Comparison of ENCODE assay signal across 8 mouse cellular contexts in the genomic region with DNA sequence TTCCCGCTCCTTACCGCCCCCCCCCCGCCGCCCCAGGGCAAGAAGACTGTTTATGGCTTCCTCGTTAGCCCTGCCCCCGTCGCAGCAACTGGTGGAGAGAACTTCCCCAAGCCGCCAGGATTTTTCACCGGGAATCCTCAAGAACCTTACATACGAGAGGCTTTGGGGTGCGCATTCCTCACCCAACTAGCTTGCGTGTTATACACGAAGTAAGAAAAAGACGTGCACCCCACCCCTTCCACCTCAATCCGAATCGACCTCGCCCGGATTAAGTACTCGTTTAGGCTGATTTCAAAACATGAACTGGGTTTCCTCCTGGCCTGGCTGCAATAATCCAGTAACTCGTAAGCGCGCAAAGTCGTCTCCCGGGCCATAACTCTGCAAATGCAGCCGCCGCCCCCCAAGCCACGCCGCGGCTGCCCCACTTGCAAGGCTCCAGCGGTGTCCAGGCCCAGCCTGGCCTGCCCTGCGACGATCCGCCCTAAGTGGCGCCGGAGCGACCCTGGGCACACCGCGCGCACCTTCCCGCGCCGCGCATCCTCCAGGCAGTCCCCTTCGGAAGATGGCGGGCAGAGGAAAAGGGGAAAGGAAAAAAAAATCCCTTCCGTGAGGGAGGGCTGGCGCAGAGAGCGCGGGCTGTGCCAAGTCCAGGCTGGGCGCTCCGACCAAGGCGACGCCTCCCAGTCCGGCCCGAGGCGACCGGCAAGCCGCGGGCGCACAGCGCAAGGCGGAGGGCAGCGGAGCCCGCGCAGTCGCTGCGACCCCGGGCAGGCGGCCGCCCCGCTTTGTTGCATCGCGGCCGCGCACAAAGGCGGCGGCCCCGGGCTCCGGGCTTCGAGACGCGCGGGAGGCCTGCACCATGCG. TPM values are rescaled to one million over a fixed set of nuclear protein-coding genes. Genes with fewer than 3 reads are reported as not detected.
A peak's percentile ranks its signal among the peaks of the same experiment; 100 is the strongest.
DNase-seq lines count a peak whose midpoint lies in the region; ATAC-seq and TF ChIP-seq lines count a peak whose summit lies in the region.

No protein-coding gene starts in this region.

- H3K9me3 ChIP-seq in lung, embryonic 14.5 days (ENCODE audit: low read depth, low read length): no peaks in the 10 kb centered on the region

- peak overlapping the region; percentile 97 for H3K4me2 ChIP-seq in lung, embryonic 14.5 days

- peak; percentile 39 for DNase-seq in ovary, postnatal 14 days (ENCODE audit: low spot score)
- no peak for DNase-seq in ovary, adult 18-20 months (ENCODE audit: low spot score)
- peak; percentile 67 to 70 for DNase-seq in cerebellum, postnatal 14 days
- peak; percentile 50 to 60 for DNase-seq in heart, adult 18-20 months
- peak; percentile 56 for DNase-seq in kidney, adult 2 months
- DNase-seq in lung, embryonic 14.5 days: peak; percentile 58
- peak; percentile 21 to 27 for DNase-seq in right cerebral cortex, adult 2 months (ENCODE audit: low spot score in 2 of 2)
- peak; percentile 52 for DNase-seq in yolk sac, embryonic 10.5 days (ENCODE audit: low spot score)

- H3K27me3 ChIP-seq in kidney, adult 2 months (replicated peaks; ENCODE audit: control insufficient read depth, insufficient read depth, low read length): no peaks in the 10 kb centered on the region
- no peaks in the 10 kb centered on the region for H3K27me3 ChIP-seq in lung, embryonic 14.5 days (ENCODE audit: insufficient read depth, low read length)

- TF ChIP-seq CTCF in kidney, adult 2 months (conservative IDR thresholded peaks at IDR 0.05; ENCODE audit: insufficient read depth, insufficient read length, low read depth, low read length): no peak
- no peak for TF ChIP-seq CTCF in lung, embryonic 14.5 days (IDR thresholded peaks at IDR 0.05; ENCODE audit: low read depth)

- peak overlapping the region; percentile 96 for H3K9ac ChIP-seq in lung, embryonic 14.5 days

- TF ChIP-seq POLR2A in kidney, adult 2 months (IDR thresholded peaks at IDR 0.05; ENCODE audit: low read depth, low read length): no peak

- H3K27ac ChIP-seq in kidney, adult 2 months (ENCODE audit: insufficient read depth, low read depth, low read length): peak overlapping the region; percentile 87
- H3K27ac ChIP-seq in lung, embryonic 14.5 days (ENCODE audit: low read depth): peak overlapping the region; percentile 97

- H3K36me3 ChIP-seq in kidney, adult 2 months (ENCODE audit: control insufficient read depth, insufficient read depth, low read length): no peaks in the 10 kb centered on the region
- H3K36me3 ChIP-seq in lung, embryonic 14.5 days (ENCODE audit: insufficient read depth): peaks cover 26% of the 10 kb centered on the region

- H3K4me1 ChIP-seq in kidney, adult 2 months (ENCODE audit: control insufficient read depth, insufficient read depth, low read length): peaks cover 32% of the 10 kb centered on the region
- peaks cover 15% of the 10 kb centered on the region; the same call in 1 of the 2 replicates for H3K4me1 ChIP-seq in lung, embryonic 14.5 days (ENCODE audit: insufficient read depth)

- peak overlapping the region; percentile 97 for H3K4me3 ChIP-seq in kidney, adult 2 months (ENCODE audit: insufficient read depth, low read depth, low read length)
- H3K4me3 ChIP-seq in lung, embryonic 14.5 days (ENCODE audit: low read depth, low read length): peak overlapping the region; percentile 97

- peak; percentile 42 for ATAC-seq in lung, embryonic 14.5 days (ENCODE audit: insufficient read depth)

- WGBS in kidney, adult 2 months: under 1% methylated on average over 84 of the region's 84 CpGs
- WGBS in lung, embryonic 14.5 days: under 1% methylated on average over 84 of the region's 84 CpGs

RNA-seq across cellular contexts. Expression of gene Brd3, which starts 32.6 kb away (rescaled TPM):
- 10 to 100 TPM; 25.9 TPM for total RNA-seq in heart, adult 18-20 months (2021)
- 16.4 and 16.7 TPM in 2 replicates for polyA plus RNA-seq in kidney, adult 2 months (2012; rRNA removed)
- 126 and 141 TPM in 2 replicates for polyA plus RNA-seq in lung, embryonic 14.5 days (2014; fragmentation: Nextera tagmentation; extraction: Ambion mirVana)

RNA-seq across cellular contexts. Expression of gene Brd3os, which starts 32.7 kb away (rescaled TPM):
- total RNA-seq in heart, adult 18-20 months (2021): 1 to 10 TPM; 1.4 to 1.8 TPM
- 11.6 and 15.1 TPM in 2 replicates for polyA plus RNA-seq in kidney, adult 2 months (2012; rRNA removed)
- polyA plus RNA-seq in lung, embryonic 14.5 days (2014; fragmentation: Nextera tagmentation; extraction: Ambion mirVana): 7.0 and 8.1 TPM in 2 replicates

RNA-seq across cellular contexts. Expression of gene Wdr5, which starts 40.1 kb away (rescaled TPM):
- 10 to 100 TPM; 23.5 to 26.5 TPM for total RNA-seq in heart, adult 18-20 months (2021)
- 28.7 and 29.7 TPM in 2 replicates for polyA plus RNA-seq in kidney, adult 2 months (2012; rRNA removed)
- polyA plus RNA-seq in lung, embryonic 14.5 days (2014; fragmentation: Nextera tagmentation; extraction: Ambion mirVana): 63.6 and 71.3 TPM in 2 replicates

RNA-seq across cellular contexts. Expression of gene Vav2, which starts 48.0 kb away (rescaled TPM):
- total RNA-seq in heart, adult 18-20 months (2021): 10 to 100 TPM; 10.2 to 13.1 TPM
- polyA plus RNA-seq in kidney, adult 2 months (2012; rRNA removed): 28.1 and 30.3 TPM in 2 replicates
- 8.6 and 8.8 TPM in 2 replicates for polyA plus RNA-seq in lung, embryonic 14.5 days (2014; fragmentation: Nextera tagmentation; extraction: Ambion mirVana)
